In the genomic region with DNA sequence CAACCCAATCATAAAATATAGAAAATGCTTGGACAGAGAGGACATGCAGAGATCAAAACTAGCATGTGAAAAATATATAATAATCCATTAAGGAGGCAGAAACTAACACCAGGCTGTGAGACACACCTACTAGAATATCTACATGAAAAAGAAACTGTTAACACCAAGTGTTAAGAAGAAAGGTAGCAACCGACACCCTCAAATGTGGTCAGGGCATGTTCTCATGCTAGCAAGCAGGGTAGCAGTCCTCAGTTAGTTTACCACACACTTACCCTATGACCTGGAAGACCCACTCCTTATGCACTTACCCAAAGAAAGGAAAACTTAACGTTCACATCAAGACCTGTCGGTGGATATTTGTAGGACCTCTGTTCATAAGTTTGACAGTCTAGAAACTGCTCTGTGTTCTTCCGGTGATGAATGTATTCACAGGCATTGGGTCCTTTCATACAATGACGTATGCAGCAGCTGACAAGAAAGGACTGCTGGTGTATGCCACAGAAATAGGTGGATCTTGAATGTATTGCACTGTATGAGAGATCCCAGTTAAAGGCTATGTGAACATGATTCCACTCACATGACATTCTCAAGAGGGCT, we compare ENCODE assay signal across 11 mouse cellular contexts. TPM values are rescaled to one million over a fixed set of nuclear protein-coding genes. Genes with fewer than 3 reads are reported as not detected.
DNase-seq lines count a peak whose midpoint lies in the region; ATAC-seq lines count a peak whose summit lies in the region.
"Had no signal": no experiment of that assay in that cellular context is flagged by ENCODE, and none has a peak within 500 bp of the region (broad histone marks: within the 10 kb centered on the region; RNA-seq: fewer than 3 reads in every experiment).

Gene Ntrk3 (minus strand): TSS at position 399 of the 597 bp plus-strand sequence.

- H3K9me3 ChIP-seq in neural tube, embryonic 14.5 days (ENCODE audit: control insufficient read depth, low read length) = no peaks in the 10 kb centered on the region
- H3K9me3 ChIP-seq in liver, embryonic 12.5 days (replicated peaks) = no peaks in the 10 kb centered on the region
- H3K9me3 ChIP-seq: G1E had no signal

- no peaks in the 10 kb centered on the region for H3K4me1 ChIP-seq in neural tube, embryonic 14.5 days (ENCODE audit: control insufficient read depth, insufficient read depth, low read length)
- no peaks in the 10 kb centered on the region for H3K4me1 ChIP-seq in liver, embryonic 12.5 days

- no peak for DNase-seq in layer of hippocampus, adult 18-20 months (ENCODE audit: low spot score in 2 of 2)
- no peak for DNase-seq in layer of hippocampus, adult 9-10 months (ENCODE audit: low spot score)
- no peak for DNase-seq in adrenal gland, postnatal 14 days
- DNase-seq in layer of hippocampus, postnatal 10 days (ENCODE audit: low spot score in 2 of 2) = no peak
- no peak for DNase-seq in kidney, adult 11 months
- no peak for DNase-seq in kidney, postnatal 14 days
- DNase-seq: heart, postnatal 36 days had no signal

- ATAC-seq in neural tube, embryonic 14.5 days (ENCODE audit: low read depth) = no peak
- ATAC-seq in liver, embryonic 12.5 days = no peak

- H3K36me3 ChIP-seq in neural tube, embryonic 14.5 days (ENCODE audit: control insufficient read depth, insufficient read depth, low read length) = no peaks in the 10 kb centered on the region
- no peaks in the 10 kb centered on the region for H3K36me3 ChIP-seq in liver, embryonic 12.5 days
- H3K36me3 ChIP-seq: G1E had no signal

- H3K27ac ChIP-seq in neural tube, embryonic 14.5 days (ENCODE audit: low read depth, low read length) = no peak within 1 kb of the TSS
- H3K27ac ChIP-seq in liver, embryonic 12.5 days = no peak within 1 kb of the TSS
- H3K27ac ChIP-seq: macrophage had no signal

- no peaks in the 10 kb centered on the region for H3K27me3 ChIP-seq in neural tube, embryonic 14.5 days (ENCODE audit: control insufficient read depth, insufficient read depth, low read length)
- H3K27me3 ChIP-seq in liver, embryonic 12.5 days (replicated peaks) = no peaks in the 10 kb centered on the region

- no peak within 1 kb of the TSS for H3K4me2 ChIP-seq in neural tube, embryonic 14.5 days (ENCODE audit: low read depth, low read length)
- no peak within 1 kb of the TSS for H3K4me2 ChIP-seq in liver, embryonic 12.5 days

- H3K4me3 ChIP-seq in neural tube, embryonic 14.5 days (ENCODE audit: low read depth, low read length) = no peak within 1 kb of the TSS
- H3K4me3 ChIP-seq in liver, embryonic 12.5 days = no peak within 1 kb of the TSS

- 84% methylated on average over 5 of the region's 5 CpGs for WGBS in neural tube, embryonic 14.5 days
- WGBS in liver, embryonic 12.5 days (ENCODE audit: insufficient replicate concordance) = 66% methylated on average over 5 of the region's 5 CpGs

- no peak within 1 kb of the TSS for H3K9ac ChIP-seq in neural tube, embryonic 14.5 days (replicated peaks; ENCODE audit: low read depth, low read length)
- no peak within 1 kb of the TSS for H3K9ac ChIP-seq in liver, embryonic 12.5 days

RNA-seq across cellular contexts. Expression of gene Ntrk3, which starts in this region (rescaled TPM):
- total RNA-seq in layer of hippocampus, adult 18-20 months (2021) = 100 to 1,000 TPM; 182 to 195 TPM
- total RNA-seq in adrenal gland, postnatal 14 days (2021) = 33.0 and 38.2 TPM in 2 replicates
- 100 to 1,000 TPM; 173 to 199 TPM for total RNA-seq in layer of hippocampus, postnatal 10 days (2021)
- polyA plus RNA-seq in neural tube, embryonic 14.5 days (2014; fragmentation: Nextera tagmentation; extraction: Ambion mirVana) = 38.6 and 38.8 TPM in 2 replicates
- 0.24 and 0.79 TPM in 2 replicates for polyA plus RNA-seq in liver, embryonic 12.5 days (2016; fragmentation: Nextera tagmentation; extraction: Ambion mirVana)
- polyA plus RNA-seq: G1E, macrophage had no signal

Comparison
In these comparisons a context has a peak if more than half of its experiments do, and no peak if none do; other contexts are left out.
1. RNA of gene Ntrk3 (polyA plus RNA-seq): 38.6 to 38.8 TPM in neural tube, embryonic 14.5 days; 0.24 to 0.79 TPM in liver, embryonic 12.5 days; every median in the first group is over 10 times any median in the second.